Mouse (Mus musculus): Measurements from ENCODE around the gene Lipo3. TPM values are rescaled to one million over a fixed set of nuclear protein-coding genes. Genes with fewer than 3 reads are reported as not detected.
"Not testable (repeated sequence)": the region's sequence is repeated elsewhere in the genome, so short reads cannot be mapped to it uniquely, and the experiment has no call there.

The Lipo3 gene
- 14.5 and 14.6 TPM in 2 replicates for polyA plus RNA-seq (2015; fragmentation: Nextera tagmentation; extraction: Ambion mirVana)

- not testable (repeated sequence) for H3K27me3 ChIP-seq (replicated peaks); H3K9me3 ChIP-seq; H3K27ac ChIP-seq; H3K9ac ChIP-seq; H3K36me3 ChIP-seq; H3K4me3 ChIP-seq (replicated peaks); H3K4me1 ChIP-seq (replicated peaks)
- WGBS = 39% methylated on average over 13 of the region's 41 CpGs
- ATAC-seq = peak; percentile 87
- H3K4me2 ChIP-seq (replicated peaks) = peak within 1 kb of the TSS; percentile 39
Observed at GRCm38 (mm10) chr19:33761287-33762086, at the start of gene Lipo3. TSS of gene Lipo3 (minus strand) at chr19:33761951.

GRCm38 (mm10) chr19:33787359-33787758 is 25.6 kb upstream of the Lipo3 start, which contains the start of gene Lipo1:
TSS of gene Lipo1 (minus strand) at chr19:33787459.
- H3K9ac ChIP-seq; H3K4me1 ChIP-seq (replicated peaks); H3K36me3 ChIP-seq; H3K9me3 ChIP-seq; H3K4me2 ChIP-seq (replicated peaks); H3K27ac ChIP-seq; ATAC-seq; H3K4me3 ChIP-seq (replicated peaks); H3K27me3 ChIP-seq (replicated peaks): not testable (repeated sequence)

- Histone ChIP-seq H3K4me2 (replicated peaks) (no peak overlapping the region), H3K4me3 (replicated peaks) (no peak overlapping the region), H3K27ac (no peak overlapping the region), H3K27me3 (replicated peaks) (no peaks in the 10 kb centered on the region), H3K9me3 (no peaks in the 10 kb centered on the region), H3K4me1 (replicated peaks) (no peaks in the 10 kb centered on the region), H3K36me3 (no peaks in the 10 kb centered on the region), H3K9ac (no peak overlapping the region)
- ATAC-seq = no peak
- WGBS = 87% methylated on average over 12 of the region's 12 CpGs
Observed at GRCm38 (mm10) chr19:33786576-33787277, 25.0 kb upstream of the Lipo3 start.

- not testable (repeated sequence) for H3K27ac ChIP-seq; H3K9me3 ChIP-seq; H3K36me3 ChIP-seq; H3K4me3 ChIP-seq (replicated peaks); H3K4me1 ChIP-seq (replicated peaks); ATAC-seq; H3K27me3 ChIP-seq (replicated peaks); H3K4me2 ChIP-seq (replicated peaks); H3K9ac ChIP-seq
- 89% methylated on average over 1 of the region's 1 CpGs for WGBS
Observed at GRCm38 (mm10) chr19:33751259-33751658, 10.5 kb downstream of the Lipo3 start, which contains the start of gene Lipo2. TSS of gene Lipo2 (minus strand) at chr19:33751359.

- H3K36me3 ChIP-seq; H3K27ac ChIP-seq; H3K4me1 ChIP-seq (replicated peaks); H3K27me3 ChIP-seq (replicated peaks); H3K4me2 ChIP-seq (replicated peaks); ATAC-seq; H3K4me3 ChIP-seq (replicated peaks); H3K9me3 ChIP-seq; H3K9ac ChIP-seq: not testable (repeated sequence)
Observed at GRCm38 (mm10) chr19:33625152-33625551, 136.6 kb downstream of the Lipo3 start, which contains the start of gene Gm8978. TSS of gene Gm8978 (minus strand) at chr19:33625252.

- H3K9me3 ChIP-seq; H3K36me3 ChIP-seq; H3K27me3 ChIP-seq (replicated peaks); H3K27ac ChIP-seq; H3K4me1 ChIP-seq (replicated peaks): not testable (repeated sequence)
- Histone ChIP-seq H3K4me3 (replicated peaks) (peak overlapping the region; percentile 29), H3K4me2 (replicated peaks) (peak overlapping the region; percentile 54), H3K9ac (peak overlapping the region; percentile 14; the same call in 1 of the 2 replicates)
- 2% methylated on average over 10 of the region's 38 CpGs for WGBS
- peak; percentile 98 for ATAC-seq
Observed at GRCm38 (mm10) chr19:33589626-33590302, 172.0 kb downstream of the Lipo3 start.

GRCm38 (mm10) chr19:33568551-33568950 is 193.2 kb downstream of the Lipo3 start:
- not testable (repeated sequence) for H3K9me3 ChIP-seq; ATAC-seq; H3K9ac ChIP-seq; H3K4me3 ChIP-seq (replicated peaks); H3K36me3 ChIP-seq; H3K4me2 ChIP-seq (replicated peaks); H3K27me3 ChIP-seq (replicated peaks); H3K27ac ChIP-seq; H3K4me1 ChIP-seq (replicated peaks)
- WGBS = 86% methylated on average over 5 of the region's 5 CpGs

- no peak within 1 kb of the TSS for H3K9ac ChIP-seq
- H3K4me3 ChIP-seq (replicated peaks) = no peak within 1 kb of the TSS
- no peak within 1 kb of the TSS for H3K4me2 ChIP-seq (replicated peaks)
- H3K4me1 ChIP-seq (replicated peaks) = no peaks in the 10 kb centered on the region
- H3K9me3 ChIP-seq = no peaks in the 10 kb centered on the region
- no peaks in the 10 kb centered on the region for H3K36me3 ChIP-seq
- H3K27ac ChIP-seq = no peak within 1 kb of the TSS
- no peaks in the 10 kb centered on the region for H3K27me3 ChIP-seq (replicated peaks)
- no peak for ATAC-seq
Observed at GRCm38 (mm10) chr19:33517680-33518079, 244.1 kb downstream of the Lipo3 start, which contains the start of gene Lipo4. TSS of gene Lipo4 (minus strand) at chr19:33517780.

Other genes with a start within 250 kb of the Lipo3 start
- not detected in 2 replicates for gene Lipo4, start 244.2 kb downstream of the Lipo3 start, polyA plus RNA-seq (2015; fragmentation: Nextera tagmentation; extraction: Ambion mirVana)
- gene Gm8978, start 136.7 kb downstream of the Lipo3 start, polyA plus RNA-seq (2015; fragmentation: Nextera tagmentation; extraction: Ambion mirVana) = not detected in 2 replicates
- 0.15 and 0.16 TPM in 2 replicates for gene Lipo2, start 10.6 kb downstream of the Lipo3 start, polyA plus RNA-seq (2015; fragmentation: Nextera tagmentation; extraction: Ambion mirVana)
- gene Lipo1, start 25.5 kb upstream of the Lipo3 start, polyA plus RNA-seq (2015; fragmentation: Nextera tagmentation; extraction: Ambion mirVana) = not detected in 2 replicates
- 0.10 TPM in 1 of 2 replicates, not detected in the other for gene Lipf, start 199.2 kb upstream of the Lipo3 start, polyA plus RNA-seq (2015; fragmentation: Nextera tagmentation; extraction: Ambion mirVana)
- not detected in 2 replicates for gene Lipk, start 246.3 kb upstream of the Lipo3 start, polyA plus RNA-seq (2015; fragmentation: Nextera tagmentation; extraction: Ambion mirVana)

Measured in intestine, embryonic 15.5 days (tissue).